Mouse (Mus musculus): ENCODE measurements at regions not wholly inside any gene's neighbourhood (a gene's known extent, or its start where the extent isn't known, plus 50 kb on each side); places are given as distances from the start of the nearest gene placed in this dataset.

GRCm38 (mm10) chr6:147832521-147832920, 214.5 kb upstream of the Far2 start:
- CTCF ChIA-PET: no interaction called here

GRCm38 (mm10) chr6:147833501-147833900, 213.6 kb upstream of the Far2 start:
- CTCF ChIA-PET: no interaction called here

- CTCF ChIA-PET: no interaction called here
Measured at GRCm38 (mm10) chr6:147838846-147839245, 208.2 kb upstream of the Far2 start.

GRCm38 (mm10) chr6:147849988-147850387, 197.1 kb upstream of the Far2 start:
- CTCF ChIA-PET: no interaction called here

GRCm38 (mm10) chr6:147861116-147861515, 185.9 kb upstream of the Far2 start:
- CTCF ChIA-PET: no interaction called here

- CTCF ChIA-PET: no interaction called here
Measured at GRCm38 (mm10) chr6:147871033-147871432, 176.0 kb upstream of the Far2 start.

GRCm38 (mm10) chr6:147873173-147873572, 173.9 kb upstream of the Far2 start:
- CTCF ChIA-PET: no interaction called here

- CTCF ChIA-PET: no interaction called here
Measured at GRCm38 (mm10) chr6:147878485-147878884, 168.6 kb upstream of the Far2 start.

- CTCF ChIA-PET: no interaction called here
Measured at GRCm38 (mm10) chr6:147885902-147886301, 161.2 kb upstream of the Far2 start.

GRCm38 (mm10) chr6:147919697-147920096, 127.4 kb upstream of the Far2 start:
- CTCF ChIA-PET: no interaction called here

- CTCF ChIA-PET: no interaction called here
Measured at GRCm38 (mm10) chr6:147921091-147921490, 126.0 kb upstream of the Far2 start.

GRCm38 (mm10) chr6:147922506-147922905, 124.6 kb upstream of the Far2 start:
- CTCF ChIA-PET: no interaction called here

GRCm38 (mm10) chr6:147923246-147923645, 123.8 kb upstream of the Far2 start:
- CTCF ChIA-PET: no interaction called here

- CTCF ChIA-PET: no interaction called here
Measured at GRCm38 (mm10) chr6:147928951-147929350, 118.1 kb upstream of the Far2 start.

GRCm38 (mm10) chr6:147944020-147944419, 103.0 kb upstream of the Far2 start:
- CTCF ChIA-PET: interaction anchor here (0.5 kb wide), 1 partner anchor 10 kb away, joined by 6 read pairs; no protein-coding TSS in a partner anchor

GRCm38 (mm10) chr6:147944940-147945676, 102.0 kb upstream of the Far2 start:
- CTCF ChIA-PET: no interaction called here

GRCm38 (mm10) chr6:147947997-147948396, 99.1 kb upstream of the Far2 start:
- CTCF ChIA-PET: no interaction called here

- CTCF ChIA-PET: no interaction called here
Measured at GRCm38 (mm10) chr6:147951642-147952041, 95.4 kb upstream of the Far2 start.

GRCm38 (mm10) chr6:147953058-147953679, 93.9 kb upstream of the Far2 start:
- CTCF ChIA-PET: no interaction called here

- CTCF ChIA-PET: interaction anchor here (0.7 kb wide), 1 partner anchor 10 kb away, joined by 6 read pairs; no protein-coding TSS in a partner anchor
Measured at GRCm38 (mm10) chr6:147953753-147954152, 93.3 kb upstream of the Far2 start.

GRCm38 (mm10) chr6:147954253-147954652, 92.8 kb upstream of the Far2 start:
- CTCF ChIA-PET: interaction anchor here (0.7 kb wide), 1 partner anchor 10 kb away, joined by 6 read pairs; no protein-coding TSS in a partner anchor

GRCm38 (mm10) chr6:147954967-147955830, 91.9 kb upstream of the Far2 start:
- CTCF ChIA-PET: no interaction called here

- CTCF ChIA-PET: no interaction called here
Measured at GRCm38 (mm10) chr6:147964739-147965138, 82.3 kb upstream of the Far2 start.

All from spleen, embryonic (tissue).